Mouse (Mus musculus): ENCODE data around the gene 2210408I21Rik.

DNA sequence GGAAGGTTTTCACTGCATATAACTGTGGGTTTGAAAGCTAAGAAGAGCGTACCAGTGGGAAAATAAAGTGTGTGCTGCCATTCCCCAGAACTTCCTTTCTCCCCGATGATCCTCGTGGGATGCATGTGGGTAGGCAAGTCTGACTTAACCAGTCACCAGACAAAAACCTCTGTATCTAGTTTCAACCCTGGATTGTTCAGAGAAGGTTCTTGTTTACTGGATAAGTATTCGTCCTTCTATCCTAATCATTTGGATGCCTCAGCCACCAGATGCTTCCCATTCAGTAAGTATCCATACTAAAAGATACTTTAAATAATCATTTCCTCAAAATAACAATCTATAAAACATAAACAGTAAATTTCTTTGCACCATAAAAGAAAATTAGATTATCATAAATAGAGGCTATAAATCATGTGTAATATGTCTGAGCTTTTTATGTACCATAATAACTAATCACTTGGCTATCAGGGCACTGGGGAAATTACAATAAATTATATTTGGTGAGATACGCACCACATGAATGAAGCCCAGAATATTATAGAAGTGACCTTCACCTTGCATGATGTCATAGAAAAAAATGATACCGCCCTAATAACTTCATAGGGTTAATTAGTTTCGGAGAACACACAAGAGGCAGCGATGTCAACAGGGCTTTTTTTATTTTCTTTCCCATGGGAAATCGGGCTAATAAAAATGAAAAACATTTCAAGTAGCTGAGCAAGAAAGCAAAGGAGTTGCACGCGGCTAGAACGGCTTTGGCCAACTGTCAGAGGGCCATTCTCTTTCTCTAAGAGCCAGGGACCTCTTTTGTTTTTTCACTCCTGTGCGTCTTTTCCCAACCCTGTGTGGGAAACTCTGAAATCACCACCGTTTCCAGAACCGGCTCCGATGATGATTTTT is 412.4 kb downstream of the 2210408I21Rik start:
- TF ChIP-seq CTCF (IDR thresholded peaks at IDR 0.05; ENCODE audit: low read depth, low read length) (no peak), POLR2AphosphoS5 (IDR thresholded peaks at IDR 0.05; ENCODE audit: insufficient replicate concordance, low read depth, low read length) (no peak), GATA1 (IDR thresholded peaks at IDR 0.05; ENCODE audit: borderline replicate concordance, low read length) (no peak)
